Mouse (Mus musculus) heart, embryonic 14.5 days (tissue): ENCODE data around the gene Acoxl. TPM values are rescaled to one million over a fixed set of nuclear protein-coding genes. Genes with fewer than 3 reads are reported as not detected.
A peak's percentile ranks its signal among the peaks of the same experiment; 100 is the strongest.

ENCODE experiments used
- ATAC-seq: fragments of 200-750 bp; cut with Nextera tagmentation; 2 replicates; pipeline ENCODE4 v1.8.0; 2017; ENCODE audit warnings: low read depth, moderate TSS enrichment; ENCODE audit not compliant: insufficient number of reproducible peaks, insufficient read depth, low FRiP score
- H3K27ac ChIP-seq, 2 experiments: fragments of 200-500 bp in 1 of 2; fragments of 300-500 bp in 1 of 2; sonication (generic) in 1 of 2; replicated peaks in 1 of 2; 2 replicates each; pipeline ENCODE4 v1.5.1; 2012 to 2014; ENCODE audit warnings: low read depth in 2 of 2, low read length in 2 of 2, control low read depth in 1 of 2, mild to moderate bottlenecking in 1 of 2, mixed read lengths in 1 of 2; ENCODE audit not compliant: control insufficient read depth in 1 of 2, insufficient read depth in 1 of 2
- H3K27me3 ChIP-seq: fragments of 300-500 bp; sonication (generic); 2 replicates; pipeline ENCODE4 v1.6.1; 2014; ENCODE audit warnings: mild to moderate bottlenecking, low read length, control low read depth; ENCODE audit not compliant: control insufficient read depth, insufficient read depth
- H3K36me3 ChIP-seq: fragments of 300-500 bp; sonication (generic); 2 replicates; pipeline ENCODE4 v1.6.1; 2014; ENCODE audit warnings: mild to moderate bottlenecking, control low read depth, low read length, mixed read lengths; ENCODE audit not compliant: control insufficient read depth, insufficient read depth
- H3K4me1 ChIP-seq, 2 experiments: fragments of 200-500 bp in 1 of 2; fragments of 300-500 bp in 1 of 2; sonication (generic) in 1 of 2; 2 replicates each; pipeline ENCODE4 v1.6.1; 2012 to 2014; ENCODE audit warnings: low read length in 2 of 2, control low read depth in 1 of 2, mixed read lengths in 1 of 2; ENCODE audit not compliant: control insufficient read depth in 2 of 2, insufficient read depth in 2 of 2
- H3K4me2 ChIP-seq: fragments of 300-500 bp; sonication (generic); 2 replicates; pipeline ENCODE4 v1.6.1; 2014; ENCODE audit warnings: mild to moderate bottlenecking, low read length
- H3K4me3 ChIP-seq, 2 experiments: fragments of 200-500 bp in 1 of 2; fragments of 300-500 bp in 1 of 2; sonication (generic) in 1 of 2; 2 replicates each; pipeline ENCODE4 v1.5.1; 2012 to 2014; ENCODE audit warnings: low read length in 2 of 2, mild to moderate bottlenecking in 2 of 2, control low read depth in 1 of 2, low read depth in 1 of 2, moderate library complexity in 1 of 2; ENCODE audit not compliant: control insufficient read depth in 1 of 2, insufficient read depth in 1 of 2
- H3K9ac ChIP-seq: fragments of 300-500 bp; sonication (generic); 2 replicates; pipeline ENCODE4 v1.6.1; 2014; ENCODE audit warnings: mild to moderate bottlenecking, low read length
- H3K9me3 ChIP-seq: fragments of 300-500 bp; sonication (generic); 2 replicates; pipeline ENCODE4 v1.6.1; 2016; ENCODE audit warnings: low read length, control low read depth; ENCODE audit not compliant: control insufficient read depth
- WGBS: fragments of 180-500 bp; shearing (Covaris S2); extraction: QIAGEN DNeasy Blood & Tissue Kit; methylation state at CpG from one replicate; pipeline ENCODE4 v1.1.7; 2014; 5-methylcytosine and 5-hydroxymethylcytosine counted together
- polyA plus RNA-seq: library from polyadenylated mRNA; unstranded; fragments of >200 nt; fragmentation: Nextera tagmentation; extraction: Ambion mirVana; gene quantifications from 2 replicates; pipeline ENCODE4 v1.2.1, GENCODE M21; 2014

Acoxl gene
- polyA plus RNA-seq, 1 experiment from 2014 or later = 0.19 TPM

DNA sequence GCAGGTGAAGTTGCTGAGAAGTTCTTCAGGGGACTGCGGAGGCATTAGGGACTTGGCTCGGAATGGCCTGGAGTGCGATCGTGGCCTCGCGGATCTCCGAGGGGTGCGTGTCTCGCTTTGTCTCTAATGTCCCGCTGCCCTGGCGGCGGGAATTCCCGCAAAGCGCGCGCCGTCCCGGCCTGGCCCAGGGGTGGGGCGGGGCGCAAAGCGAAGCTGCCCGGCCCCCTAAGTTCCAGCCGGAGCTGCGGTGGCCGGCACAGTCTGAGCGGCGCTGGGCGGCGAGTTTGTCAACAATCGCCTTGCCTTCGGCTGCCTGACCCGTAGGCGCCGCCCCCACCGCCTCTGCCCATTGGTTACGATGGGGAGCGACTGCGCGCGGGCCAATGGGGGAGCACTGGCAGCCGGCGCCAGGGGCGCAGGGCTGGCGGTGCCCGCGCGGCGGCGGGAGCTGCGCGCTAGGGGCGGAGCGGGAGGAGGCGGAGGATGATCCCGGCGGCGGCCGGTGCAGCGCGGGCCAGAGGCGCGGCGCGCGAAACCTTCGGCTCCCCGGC lies 288.5 kb downstream of the Acoxl start:
- Histone ChIP-seq H3K36me3 (peaks cover 36% of the 10 kb centered on the region), H3K27ac (peak overlapping the region; percentile 90 to 93), H3K4me2 (peak overlapping the region; percentile 91), H3K4me1 (peaks cover 28 to 32% of the 10 kb centered on the region in 2 experiments), H3K9ac (peak overlapping the region; percentile 87), H3K4me3 (peak overlapping the region; percentile 73 to 78), H3K27me3 (peaks cover 7% of the 10 kb centered on the region; the same call in 1 of the 2 replicates), H3K9me3 (no peaks in the 10 kb centered on the region)
- under 1% methylated on average over 61 of the region's 67 CpGs for whole genome bisulfite sequencing
- ATAC-seq = peak; percentile 88

DNA sequence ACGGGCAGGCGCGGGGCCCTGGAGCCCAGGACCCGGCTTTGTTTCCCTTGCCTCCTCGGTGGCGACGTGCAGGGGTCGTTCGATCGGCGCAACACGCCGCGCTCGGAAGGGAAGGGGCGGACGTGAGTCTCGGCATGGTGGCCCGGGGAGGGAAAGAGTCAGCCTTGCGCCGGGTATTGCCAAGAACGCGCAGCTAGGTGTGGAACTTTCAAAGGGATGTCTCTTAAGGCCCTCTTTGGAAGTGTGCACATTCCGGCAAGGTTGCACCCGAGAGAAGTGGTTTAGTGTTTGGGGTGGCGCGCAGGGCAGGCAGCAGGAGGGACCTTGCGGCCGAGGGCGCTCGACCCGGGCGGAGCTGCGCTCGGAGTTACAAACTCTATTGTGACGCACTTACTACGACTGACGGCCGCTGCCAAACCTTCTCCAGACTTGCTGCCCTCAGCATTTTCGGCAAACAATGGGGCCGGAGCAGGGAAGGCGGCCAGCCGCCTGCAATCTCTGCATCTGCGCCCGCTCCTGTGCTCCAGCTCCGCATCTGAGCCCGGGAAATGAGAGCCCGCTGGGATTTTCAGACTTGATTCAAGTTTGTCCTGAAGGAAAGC lies 289.1 kb downstream of the Acoxl start:
- ATAC-seq = peak; percentile 32
- Histone ChIP-seq H3K27me3 (peaks cover 7% of the 10 kb centered on the region; the same call in 1 of the 2 replicates), H3K9ac (peak overlapping the region; percentile 84), H3K36me3 (peaks cover 41% of the 10 kb centered on the region), H3K4me1 (peaks cover 24 to 28% of the 10 kb centered on the region in 2 experiments), H3K9me3 (no peaks in the 10 kb centered on the region), H3K4me3 (peak overlapping the region; percentile 73 to 78), H3K4me2 (peak overlapping the region; percentile 91), H3K27ac (peak overlapping the region; percentile 90 to 93)
- under 1% methylated on average over 48 of the region's 48 CpGs for WGBS

GRCm38 (mm10) chr2:128128532-128128931 lies 289.9 kb downstream of the Acoxl start:
- peaks cover 48% of the 10 kb centered on the region for H3K36me3 ChIP-seq
- 48% methylated on average over 10 of the region's 10 CpGs for WGBS
- no peak for ATAC-seq
- peak overlapping the region; percentile 84 for H3K9ac ChIP-seq
- H3K4me3 ChIP-seq = peak overlapping the region; percentile 73 to 78
- peaks cover 7% of the 10 kb centered on the region; the same call in 1 of the 2 replicates for H3K27me3 ChIP-seq
- peak overlapping the region; percentile 91 for H3K4me2 ChIP-seq
- peak overlapping the region in 1 of 2 experiments; percentile 93; a peak in 2 of 4 replicates for H3K27ac ChIP-seq
- H3K4me1 ChIP-seq = peaks cover 17 to 24% of the 10 kb centered on the region in 2 experiments
- no peaks in the 10 kb centered on the region for H3K9me3 ChIP-seq

GRCm38 (mm10) chr2:128131503-128131902 lies 292.8 kb downstream of the Acoxl start:
- no peak overlapping the region for H3K27ac ChIP-seq
- no peak for ATAC-seq
- H3K9ac ChIP-seq = no peak overlapping the region
- no peak overlapping the region for H3K4me2 ChIP-seq
- H3K9me3 ChIP-seq = no peaks in the 10 kb centered on the region
- no peaks in the 10 kb centered on the region for H3K27me3 ChIP-seq
- H3K36me3 ChIP-seq = peaks cover 71% of the 10 kb centered on the region
- 89% methylated on average over 11 of the region's 11 CpGs for WGBS
- no peak overlapping the region for H3K4me3 ChIP-seq
- H3K4me1 ChIP-seq = peaks cover 5 to 15% of the 10 kb centered on the region in 2 experiments; a peak in 3 of 4 replicates

DNA sequence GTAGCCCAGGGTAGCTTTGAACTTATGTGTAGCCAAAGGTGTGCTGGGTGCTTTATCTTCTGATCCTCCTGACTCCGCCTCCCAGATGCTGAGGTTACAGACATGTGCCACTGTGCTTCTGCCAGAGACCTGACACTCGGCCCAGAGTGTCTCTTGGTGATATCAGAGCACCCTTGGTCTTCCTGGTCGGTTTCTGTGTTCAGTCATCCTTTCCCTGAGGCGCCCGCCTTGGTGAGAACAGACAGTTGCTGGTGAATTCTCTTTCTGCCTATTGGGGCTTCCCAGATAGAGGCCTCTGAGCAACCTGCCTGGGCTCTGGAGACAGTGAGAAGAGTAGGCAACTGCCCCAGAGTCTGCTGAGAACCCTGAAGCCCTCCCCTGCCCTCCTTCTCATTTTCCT lies 294.0 kb downstream of the Acoxl start:
- Histone ChIP-seq H3K27me3 (no peaks in the 10 kb centered on the region), H3K27ac (no peak overlapping the region), H3K36me3 (peaks cover 71% of the 10 kb centered on the region), H3K9me3 (no peaks in the 10 kb centered on the region), H3K4me1 (peaks cover 14 to 26% of the 10 kb centered on the region in 2 experiments), H3K9ac (no peak overlapping the region), H3K4me2 (no peak overlapping the region), H3K4me3 (no peak overlapping the region)
- no peak for ATAC-seq
- 74% methylated on average over 5 of the region's 5 CpGs for WGBS

GRCm38 (mm10) chr2:128133865-128134264 lies 295.2 kb downstream of the Acoxl start:
- Histone ChIP-seq H3K27ac (no peak overlapping the region), H3K4me1 (peaks cover 10 to 25% of the 10 kb centered on the region in 2 experiments), H3K4me3 (no peak overlapping the region), H3K9ac (no peak overlapping the region), H3K27me3 (no peaks in the 10 kb centered on the region), H3K36me3 (peaks cover 74% of the 10 kb centered on the region), H3K9me3 (no peaks in the 10 kb centered on the region), H3K4me2 (no peak overlapping the region)
- no peak for ATAC-seq

DNA sequence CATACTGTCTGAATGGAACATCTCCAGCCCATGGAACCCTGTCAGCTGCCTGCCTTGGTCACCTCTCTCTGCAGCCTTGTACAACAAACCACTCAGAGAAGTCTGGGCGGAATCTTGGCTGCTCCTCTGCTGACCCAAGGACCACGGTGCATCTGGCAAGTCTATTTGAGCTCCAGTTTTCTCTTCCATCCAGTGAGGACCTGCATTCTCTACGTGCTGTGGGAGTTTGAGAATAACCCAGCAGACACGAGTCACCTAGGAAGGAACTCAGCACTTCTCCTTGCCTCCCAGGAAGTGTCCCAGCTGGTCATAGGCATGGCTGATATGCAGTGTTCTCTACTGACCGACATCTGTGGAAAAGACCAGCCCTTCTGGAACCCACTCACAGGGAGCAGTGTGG lies 295.8 kb downstream of the Acoxl start:
- Histone ChIP-seq H3K27ac (no peak overlapping the region), H3K9me3 (no peaks in the 10 kb centered on the region), H3K4me2 (no peak overlapping the region), H3K36me3 (peaks cover 72% of the 10 kb centered on the region), H3K4me3 (no peak overlapping the region), H3K27me3 (no peaks in the 10 kb centered on the region), H3K9ac (no peak overlapping the region), H3K4me1 (peaks cover 12 to 26% of the 10 kb centered on the region in 2 experiments)
- ATAC-seq = no peak
- 69% methylated on average over 5 of the region's 5 CpGs for WGBS
